Mouse (Mus musculus) embryonic facial prominence, embryonic 15.5 days (tissue): ENCODE measurements around the gene Spta1. TPM values are rescaled to one million over a fixed set of nuclear protein-coding genes. Genes with fewer than 3 reads are reported as not detected.

ENCODE experiments used
- ATAC-seq: fragments of 200-750 bp; cut with Nextera tagmentation; 2 replicates; pipeline ENCODE4 v1.8.0; 2017; ENCODE audit warnings: low read depth, moderate TSS enrichment; ENCODE audit not compliant: insufficient number of reproducible peaks, low FRiP score, low TSS enrichment
- H3K27ac ChIP-seq: fragments of 300-500 bp; sonication (generic); replicated peaks from 2 replicates; pipeline ENCODE4 v1.5.1; 2015; ENCODE audit warnings: mild to moderate bottlenecking, inconsistent platforms
- H3K27me3 ChIP-seq: fragments of 300-500 bp; sonication (generic); 2 replicates; pipeline ENCODE4 v1.6.1; 2015; ENCODE audit warnings: inconsistent platforms
- H3K36me3 ChIP-seq: fragments of 300-500 bp; sonication (generic); 2 replicates; pipeline ENCODE4 v1.6.1; 2015; ENCODE audit warnings: mild to moderate bottlenecking, inconsistent platforms
- H3K4me1 ChIP-seq: fragments of 300-500 bp; sonication (generic); 2 replicates; pipeline ENCODE4 v1.6.1; 2015; ENCODE audit warnings: inconsistent platforms
- H3K4me2 ChIP-seq: fragments of 300-500 bp; sonication (generic); replicated peaks from 2 replicates; pipeline ENCODE4 v1.6.1; 2015; ENCODE audit warnings: mild to moderate bottlenecking, inconsistent platforms
- H3K4me3 ChIP-seq: fragments of 300-500 bp; sonication (generic); replicated peaks from 2 replicates; pipeline ENCODE4 v1.5.1; 2015; ENCODE audit warnings: mild to moderate bottlenecking, inconsistent platforms
- H3K9ac ChIP-seq: fragments of 300-500 bp; sonication (generic); 2 replicates; pipeline ENCODE4 v1.6.1; 2015; ENCODE audit warnings: inconsistent platforms
- H3K9me3 ChIP-seq: fragments of 300-500 bp; sonication (generic); replicated peaks from 2 replicates; pipeline ENCODE4 v1.6.1; 2016; ENCODE audit warnings: inconsistent platforms
- WGBS: fragments of 180-500 bp; shearing (Covaris S2); methylation state at CpG from one replicate; pipeline ENCODE4 v1.1.7; 2015; 5-methylcytosine and 5-hydroxymethylcytosine counted together
- polyA plus RNA-seq: library from polyadenylated mRNA; unstranded; fragments of >200 nt; fragmentation: Nextera tagmentation; extraction: Ambion mirVana; gene quantifications from 2 replicates; pipeline ENCODE4 v1.2.1, GENCODE M21; 2015

The Spta1 gene
- polyA plus RNA-seq: 0.17 and 0.24 TPM in 2 replicates

DNA sequence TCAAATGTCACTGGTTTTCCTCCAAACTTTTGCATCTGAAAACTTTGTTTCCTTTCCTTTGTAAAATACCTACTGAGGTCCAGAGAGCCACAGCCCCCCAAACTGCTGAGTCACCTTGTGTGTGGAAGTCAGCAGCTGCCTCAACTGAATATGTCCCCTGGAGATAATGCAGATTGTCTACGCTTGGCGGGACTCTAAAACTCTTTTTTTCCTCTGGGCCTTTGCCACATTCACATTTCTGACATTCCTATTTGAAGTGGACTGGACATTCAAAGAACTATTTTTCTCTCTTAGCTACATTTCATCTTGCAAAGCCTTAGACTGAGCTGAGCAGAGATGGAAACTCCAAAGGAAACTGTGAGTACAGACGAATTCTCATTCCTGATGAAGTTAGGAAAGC is at the start of gene Spta1:
Gene Spta1, plus strand, starts transcription at position 172 of the 400 bp plus-strand sequence.
- ATAC-seq: no peak
- no peak within 1 kb of the TSS for H3K4me3 ChIP-seq
- H3K4me1 ChIP-seq: no peaks in the 10 kb centered on the region
- no peaks in the 10 kb centered on the region for H3K9me3 ChIP-seq
- WGBS: 34% methylated on average over 3 of the region's 3 CpGs
- H3K4me2 ChIP-seq: no peak within 1 kb of the TSS
- no peaks in the 10 kb centered on the region for H3K36me3 ChIP-seq
- H3K27ac ChIP-seq: no peak within 1 kb of the TSS
- no peaks in the 10 kb centered on the region for H3K27me3 ChIP-seq
- no peak within 1 kb of the TSS for H3K9ac ChIP-seq

DNA sequence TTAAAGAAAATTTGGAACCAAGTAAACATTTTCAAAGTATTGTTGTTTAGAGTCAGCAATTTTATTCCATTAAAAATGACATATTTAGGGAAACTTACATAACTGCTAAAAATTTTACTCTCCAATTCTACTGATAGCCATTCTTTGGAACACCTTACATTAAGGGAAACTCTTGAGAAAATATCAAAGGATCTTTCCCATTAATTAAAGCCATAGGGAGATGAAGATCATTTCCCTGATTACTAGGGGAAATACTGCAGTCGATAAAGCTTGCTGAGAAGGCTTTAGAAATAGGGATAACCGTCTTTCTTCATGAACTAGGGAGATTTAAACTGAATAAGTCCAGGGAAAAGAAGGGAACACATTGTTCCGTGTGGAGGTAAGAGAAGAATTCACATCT is 41.4 kb upstream of the Spta1 start, which contains the start of gene Olfr424:
Gene Olfr424, plus strand, starts transcription at position 301 of the 400 bp plus-strand sequence.
- no peak within 1 kb of the TSS for H3K4me3 ChIP-seq
- no peak for ATAC-seq
- H3K27ac ChIP-seq: no peak within 1 kb of the TSS
- no peak within 1 kb of the TSS for H3K4me2 ChIP-seq
- no peaks in the 10 kb centered on the region for H3K4me1 ChIP-seq
- H3K36me3 ChIP-seq: no peaks in the 10 kb centered on the region
- H3K27me3 ChIP-seq: no peaks in the 10 kb centered on the region
- H3K9me3 ChIP-seq: no peaks in the 10 kb centered on the region
- no peak within 1 kb of the TSS for H3K9ac ChIP-seq
- WGBS: 69% methylated on average over 3 of the region's 3 CpGs

- Histone ChIP-seq H3K27ac (no peak overlapping the region), H3K4me3 (no peak overlapping the region), H3K27me3 (no peaks in the 10 kb centered on the region), H3K4me2 (no peak overlapping the region), H3K36me3 (no peaks in the 10 kb centered on the region), H3K4me1 (no peaks in the 10 kb centered on the region), H3K9ac (no peak overlapping the region), H3K9me3 (no peaks in the 10 kb centered on the region)
- WGBS: 61% methylated on average over 3 of the region's 3 CpGs
- no peak for ATAC-seq
Observed at GRCm38 (mm10) chr1:174131999-174132398, 40.6 kb upstream of the Spta1 start.

GRCm38 (mm10) chr1:174141384-174141783 is 31.2 kb upstream of the Spta1 start:
- Histone ChIP-seq H3K4me1 (no peaks in the 10 kb centered on the region), H3K9ac (no peak overlapping the region)

DNA sequence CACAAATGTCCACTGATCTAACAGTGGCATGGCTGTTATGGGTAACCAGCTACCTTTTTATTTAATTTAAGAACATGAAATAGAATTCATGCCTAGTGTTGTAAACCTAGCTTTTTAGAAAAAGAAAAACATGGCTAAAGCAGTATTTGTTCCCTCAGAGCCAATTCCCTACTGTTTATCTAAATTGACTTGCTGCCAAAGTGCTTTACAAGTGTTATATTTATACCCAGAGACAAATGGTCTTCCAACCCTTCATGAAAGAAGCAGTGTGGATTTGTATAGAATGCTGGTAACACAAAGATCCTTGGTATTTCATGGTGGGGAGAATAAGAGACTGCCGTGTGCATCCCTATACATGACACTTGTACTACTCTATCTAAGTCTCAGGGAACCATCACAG is 25.9 kb upstream of the Spta1 start:
- no peak overlapping the region for H3K4me2 ChIP-seq
- H3K27me3 ChIP-seq: no peaks in the 10 kb centered on the region
- no peaks in the 10 kb centered on the region for H3K36me3 ChIP-seq
- H3K4me3 ChIP-seq: no peak overlapping the region
- ATAC-seq: no peak
- H3K9me3 ChIP-seq: no peaks in the 10 kb centered on the region
- no peak overlapping the region for H3K9ac ChIP-seq
- no peak overlapping the region for H3K27ac ChIP-seq
- H3K4me1 ChIP-seq: no peaks in the 10 kb centered on the region
- 86% methylated on average over 1 of the region's 1 CpGs for WGBS

More at GRCm38 (mm10) chr1:174141384-174141783, 31.2 kb upstream of the Spta1 start:
- ATAC-seq: no peak
- Histone ChIP-seq H3K4me2 (no peak overlapping the region), H3K36me3 (no peaks in the 10 kb centered on the region), H3K27ac (no peak overlapping the region), H3K27me3 (no peaks in the 10 kb centered on the region), H3K9me3 (no peaks in the 10 kb centered on the region), H3K4me3 (no peak overlapping the region)
- WGBS: 67% methylated on average over 2 of the region's 2 CpGs

DNA sequence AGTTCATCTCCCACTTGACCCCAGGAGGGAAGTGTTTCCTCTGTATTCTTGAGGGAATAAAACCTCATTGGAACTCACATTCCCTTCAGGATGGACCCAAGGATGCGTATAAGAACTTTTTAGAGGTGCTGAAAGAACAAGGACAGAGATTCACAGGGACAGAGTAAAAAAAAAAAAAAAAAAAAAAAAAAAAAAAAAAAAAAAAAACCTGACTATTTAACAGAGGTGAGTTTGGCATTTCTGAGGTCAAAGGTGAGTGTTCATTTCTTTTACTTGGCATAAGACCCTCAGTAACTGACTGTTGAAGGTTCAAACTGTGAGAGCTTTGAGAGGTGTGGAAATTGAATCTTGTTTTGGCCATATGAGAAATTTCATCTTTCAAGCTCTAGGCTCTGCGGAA is 23.3 kb upstream of the Spta1 start:
- Histone ChIP-seq H3K4me1 (no peaks in the 10 kb centered on the region), H3K27ac (no peak overlapping the region), H3K27me3 (no peaks in the 10 kb centered on the region), H3K9me3 (no peaks in the 10 kb centered on the region), H3K4me3 (no peak overlapping the region), H3K9ac (no peak overlapping the region), H3K36me3 (no peaks in the 10 kb centered on the region), H3K4me2 (no peak overlapping the region)
- no peak for ATAC-seq
- 74% methylated on average over 2 of the region's 2 CpGs for WGBS

GRCm38 (mm10) chr1:174155333-174155732 is 17.2 kb upstream of the Spta1 start, which contains the start of gene Olfr420:
TSS of gene Olfr420 (plus strand) at chr1:174155633.
- Histone ChIP-seq H3K4me1 (no peaks in the 10 kb centered on the region), H3K4me2 (no peak within 1 kb of the TSS), H3K27ac (no peak within 1 kb of the TSS), H3K9ac (no peak within 1 kb of the TSS), H3K4me3 (no peak within 1 kb of the TSS), H3K27me3 (no peaks in the 10 kb centered on the region), H3K36me3 (no peaks in the 10 kb centered on the region), H3K9me3 (no peaks in the 10 kb centered on the region)
- ATAC-seq: no peak
- WGBS: 61% methylated on average over 1 of the region's 1 CpGs

GRCm38 (mm10) chr1:174157622-174158021 is 15.0 kb upstream of the Spta1 start:
- no peaks in the 10 kb centered on the region for H3K36me3 ChIP-seq
- 82% methylated on average over 3 of the region's 3 CpGs for WGBS
- H3K9ac ChIP-seq: no peak overlapping the region
- H3K27me3 ChIP-seq: no peaks in the 10 kb centered on the region
- H3K27ac ChIP-seq: no peak overlapping the region
- no peaks in the 10 kb centered on the region for H3K9me3 ChIP-seq
- H3K4me1 ChIP-seq: no peaks in the 10 kb centered on the region
- no peak overlapping the region for H3K4me3 ChIP-seq
- ATAC-seq: no peak
- H3K4me2 ChIP-seq: no peak overlapping the region

DNA sequence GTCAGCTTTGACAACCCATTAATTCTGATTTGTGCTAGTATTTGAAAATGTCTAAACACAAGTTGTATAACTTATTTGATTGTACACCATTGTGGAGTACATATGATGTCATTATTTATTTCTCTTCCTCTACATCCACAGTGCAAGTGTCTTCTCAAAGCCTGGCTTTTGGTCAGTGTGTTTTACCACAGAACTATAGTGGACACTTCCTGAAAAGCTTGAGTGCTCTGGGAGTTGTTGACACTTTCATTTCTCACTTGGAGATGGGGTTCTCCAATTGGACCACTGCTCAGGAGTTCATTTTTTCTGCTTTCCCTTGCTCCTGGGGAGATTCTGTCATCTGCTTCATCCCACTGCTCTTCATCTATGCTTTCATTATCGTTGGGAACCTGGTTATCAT is 14.1 kb upstream of the Spta1 start:
- no peak for ATAC-seq
- Histone ChIP-seq H3K9ac (no peak overlapping the region), H3K9me3 (no peaks in the 10 kb centered on the region), H3K4me3 (no peak overlapping the region), H3K36me3 (no peaks in the 10 kb centered on the region), H3K4me2 (no peak overlapping the region), H3K4me1 (no peaks in the 10 kb centered on the region), H3K27me3 (no peaks in the 10 kb centered on the region), H3K27ac (no peak overlapping the region)
- WGBS: 79% methylated on average over 1 of the region's 1 CpGs

DNA sequence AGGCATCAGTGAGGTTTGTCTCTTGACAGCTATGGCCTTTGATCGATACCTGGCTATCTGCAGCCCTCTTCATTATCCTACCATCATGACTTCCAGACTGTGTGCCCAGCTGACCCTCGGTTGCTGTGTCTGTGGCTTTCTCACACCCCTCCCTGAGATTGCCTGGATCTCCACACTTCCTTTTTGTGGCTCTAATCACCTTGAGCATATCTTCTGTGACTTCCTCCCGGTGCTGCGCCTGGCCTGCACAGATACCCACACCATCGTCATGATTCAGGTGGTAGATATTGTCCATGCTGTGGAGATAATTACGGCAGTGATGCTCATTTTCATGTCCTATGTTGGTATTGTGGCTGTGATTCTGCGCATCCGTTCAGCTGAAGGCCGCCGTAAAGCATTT is 13.5 kb upstream of the Spta1 start:
- Histone ChIP-seq H3K9me3 (no peaks in the 10 kb centered on the region), H3K27me3 (no peaks in the 10 kb centered on the region), H3K27ac (no peak overlapping the region), H3K4me1 (no peaks in the 10 kb centered on the region), H3K36me3 (no peaks in the 10 kb centered on the region), H3K4me2 (no peak overlapping the region), H3K4me3 (no peak overlapping the region), H3K9ac (no peak overlapping the region)
- ATAC-seq: no peak
- 92% methylated on average over 10 of the region's 10 CpGs for WGBS

GRCm38 (mm10) chr1:174169024-174169423 is 3.6 kb upstream of the Spta1 start:
- Histone ChIP-seq H3K36me3 (no peaks in the 10 kb centered on the region), H3K9me3 (no peaks in the 10 kb centered on the region), H3K9ac (no peak overlapping the region), H3K4me1 (no peaks in the 10 kb centered on the region), H3K4me2 (no peak overlapping the region), H3K27ac (no peak overlapping the region), H3K4me3 (no peak overlapping the region), H3K27me3 (no peaks in the 10 kb centered on the region)
- no peak for ATAC-seq

- WGBS: 72% methylated on average over 5 of the region's 5 CpGs
- H3K36me3 ChIP-seq: no peaks in the 10 kb centered on the region
Observed at GRCm38 (mm10) chr1:174170706-174171501, 1.7 kb upstream of the Spta1 start.

More at GRCm38 (mm10) chr1:174170706-174171501, 1.7 kb upstream of the Spta1 start:
- no peak overlapping the region for H3K9ac ChIP-seq
- ATAC-seq: no peak
- no peaks in the 10 kb centered on the region for H3K27me3 ChIP-seq
- no peak overlapping the region for H3K4me2 ChIP-seq
- H3K9me3 ChIP-seq: no peaks in the 10 kb centered on the region
- H3K4me1 ChIP-seq: no peaks in the 10 kb centered on the region
- H3K4me3 ChIP-seq: no peak overlapping the region
- no peak overlapping the region for H3K27ac ChIP-seq
